Mouse (Mus musculus): ENCODE results near the gene Naa35. TPM values are rescaled to one million over a fixed set of nuclear protein-coding genes. Genes with fewer than 3 reads are reported as not detected.

Gene Naa35
- polyA plus RNA-seq, 1 experiment from 2014 or later, result 22.9 TPM

- DNase-seq, result no peak
- TF ChIP-seq EP300 (IDR thresholded peaks at IDR 0.05; ENCODE audit: low read depth), result no peak
- no peak for ATAC-seq
- Histone ChIP-seq H3K9me3 (ENCODE audit: low read length) (no peaks in the 10 kb centered on the region), H3K4me1 (ENCODE audit: insufficient read depth) (peaks cover 14% of the 10 kb centered on the region), H3K27me3 (ENCODE audit: insufficient read depth, low read length) (no peaks in the 10 kb centered on the region), H3K4me3 (ENCODE audit: low read depth, low read length) (no peak overlapping the region), H3K36me3 (replicated peaks; ENCODE audit: insufficient read depth, low read length) (peaks cover 24% of the 10 kb centered on the region; the same call in 1 of the 2 replicates), H3K4me2 (ENCODE audit: low read depth, low read length) (no peak overlapping the region), H3K9ac (replicated peaks) (no peak overlapping the region), H3K27ac (ENCODE audit: low read depth) (0 out of 2 replicates have a peak overlapping the region, but pooled peaks have one; percentile 34)
- WGBS (ENCODE audit: insufficient replicate concordance), result 83% methylated on average over 11 of the region's 11 CpGs
These were observed 61.7 kb downstream of the Naa35 start for GRCm38 (mm10) chr13:59646674-59647244.

GRCm38 (mm10) chr13:59647484-59647883, 62.4 kb downstream of the Naa35 start:
- Histone ChIP-seq H3K27me3 (ENCODE audit: insufficient read depth, low read length) (no peaks in the 10 kb centered on the region), H3K4me1 (ENCODE audit: insufficient read depth) (peaks cover 9% of the 10 kb centered on the region), H3K9ac (replicated peaks) (no peak overlapping the region), H3K4me2 (ENCODE audit: low read depth, low read length) (no peak overlapping the region), H3K4me3 (ENCODE audit: low read depth, low read length) (no peak overlapping the region), H3K27ac (ENCODE audit: low read depth) (0 out of 2 replicates have a peak overlapping the region, but pooled peaks have one; percentile 34), H3K36me3 (replicated peaks; ENCODE audit: insufficient read depth, low read length) (peaks cover 20% of the 10 kb centered on the region; the same call in 1 of the 2 replicates), H3K9me3 (ENCODE audit: low read length) (no peaks in the 10 kb centered on the region)
- no peak for TF ChIP-seq CTCF (IDR thresholded peaks at IDR 0.05; ENCODE audit: low read depth)
- no peak for ATAC-seq
- WGBS (ENCODE audit: insufficient replicate concordance), result 75% methylated on average over 6 of the region's 6 CpGs
- no peak for DNase-seq

- DNase-seq (no peak), ATAC-seq (no peak)
- Histone ChIP-seq H3K9ac (replicated peaks) (no peak overlapping the region), H3K36me3 (replicated peaks; ENCODE audit: insufficient read depth, low read length) (peaks cover 20% of the 10 kb centered on the region; the same call in 1 of the 2 replicates), H3K27me3 (ENCODE audit: insufficient read depth, low read length) (no peaks in the 10 kb centered on the region), H3K4me3 (ENCODE audit: low read depth, low read length) (no peak overlapping the region), H3K9me3 (ENCODE audit: low read length) (no peaks in the 10 kb centered on the region), H3K4me2 (ENCODE audit: low read depth, low read length) (no peak overlapping the region), H3K4me1 (ENCODE audit: insufficient read depth) (no peaks in the 10 kb centered on the region; the same call in 1 of the 2 replicates), H3K27ac (ENCODE audit: low read depth) (no peak overlapping the region)
- TF ChIP-seq CTCF (IDR thresholded peaks at IDR 0.05; ENCODE audit: low read depth), result no peak
- no peak for TF ChIP-seq EP300 (IDR thresholded peaks at IDR 0.05; ENCODE audit: low read depth)
- WGBS (ENCODE audit: insufficient replicate concordance), result 74% methylated on average over 6 of the region's 6 CpGs
These were observed 63.5 kb downstream of the Naa35 start for GRCm38 (mm10) chr13:59648598-59648997.

GRCm38 (mm10) chr13:59649781-59650180, 64.7 kb downstream of the Naa35 start:
- H3K4me2 ChIP-seq (ENCODE audit: low read depth, low read length), result no peak overlapping the region
- H3K4me1 ChIP-seq (ENCODE audit: insufficient read depth), result no peaks in the 10 kb centered on the region; the same call in 1 of the 2 replicates
- H3K9me3 ChIP-seq (ENCODE audit: low read length), result no peaks in the 10 kb centered on the region
- DNase-seq, result no peak
- 67% methylated on average over 5 of the region's 5 CpGs for WGBS (ENCODE audit: insufficient replicate concordance)
- H3K9ac ChIP-seq (replicated peaks), result no peak overlapping the region
- TF ChIP-seq CTCF (IDR thresholded peaks at IDR 0.05; ENCODE audit: low read depth) (no peak), EP300 (IDR thresholded peaks at IDR 0.05; ENCODE audit: low read depth) (no peak)
- no peaks in the 10 kb centered on the region for H3K27me3 ChIP-seq (ENCODE audit: insufficient read depth, low read length)
- H3K4me3 ChIP-seq (ENCODE audit: low read depth, low read length), result no peak overlapping the region
- ATAC-seq, result no peak
- peaks cover 20% of the 10 kb centered on the region; the same call in 1 of the 2 replicates for H3K36me3 ChIP-seq (replicated peaks; ENCODE audit: insufficient read depth, low read length)
- H3K27ac ChIP-seq (ENCODE audit: low read depth), result no peak overlapping the region

- 80% methylated on average over 5 of the region's 5 CpGs for WGBS (ENCODE audit: insufficient replicate concordance)
- TF ChIP-seq CTCF (IDR thresholded peaks at IDR 0.05; ENCODE audit: low read depth), result no peak
- TF ChIP-seq EP300 (IDR thresholded peaks at IDR 0.05; ENCODE audit: low read depth), result no peak
- peaks cover 21% of the 10 kb centered on the region; the same call in 1 of the 2 replicates for H3K36me3 ChIP-seq (replicated peaks; ENCODE audit: insufficient read depth, low read length)
These were observed 67.6 kb downstream of the Naa35 start for GRCm38 (mm10) chr13:59652651-59653050.

GRCm38 (mm10) chr13:59653136-59653535, 68.1 kb downstream of the Naa35 start:
- WGBS (ENCODE audit: insufficient replicate concordance), result 88% methylated on average over 3 of the region's 3 CpGs
- H3K9me3 ChIP-seq (ENCODE audit: low read length), result no peaks in the 10 kb centered on the region
- H3K4me3 ChIP-seq (ENCODE audit: low read depth, low read length), result no peak overlapping the region
- H3K4me2 ChIP-seq (ENCODE audit: low read depth, low read length), result no peak overlapping the region
- DNase-seq (no peak), ATAC-seq (no peak)
- TF ChIP-seq EP300 (IDR thresholded peaks at IDR 0.05; ENCODE audit: low read depth), result no peak
- no peak for TF ChIP-seq CTCF (IDR thresholded peaks at IDR 0.05; ENCODE audit: low read depth)
- H3K4me1 ChIP-seq (ENCODE audit: insufficient read depth), result peaks cover 6% of the 10 kb centered on the region
- H3K9ac ChIP-seq (replicated peaks), result no peak overlapping the region
- no peaks in the 10 kb centered on the region for H3K27me3 ChIP-seq (ENCODE audit: insufficient read depth, low read length)
- peaks cover 21% of the 10 kb centered on the region; the same call in 1 of the 2 replicates for H3K36me3 ChIP-seq (replicated peaks; ENCODE audit: insufficient read depth, low read length)
- H3K27ac ChIP-seq (ENCODE audit: low read depth), result no peak overlapping the region

More at GRCm38 (mm10) chr13:59652651-59653050, 67.6 kb downstream of the Naa35 start:
- DNase-seq (no peak), ATAC-seq (no peak)
- H3K27ac ChIP-seq (ENCODE audit: low read depth), result no peak overlapping the region
- peaks cover 6% of the 10 kb centered on the region for H3K4me1 ChIP-seq (ENCODE audit: insufficient read depth)
- no peak overlapping the region for H3K9ac ChIP-seq (replicated peaks)
- no peak overlapping the region for H3K4me3 ChIP-seq (ENCODE audit: low read depth, low read length)
- no peaks in the 10 kb centered on the region for H3K27me3 ChIP-seq (ENCODE audit: insufficient read depth, low read length)
- no peaks in the 10 kb centered on the region for H3K9me3 ChIP-seq (ENCODE audit: low read length)
- no peak overlapping the region for H3K4me2 ChIP-seq (ENCODE audit: low read depth, low read length)

Measured in liver, postnatal 0 days (tissue).